Mouse (Mus musculus) megakaryocyte, embryonic 14.5 days (primary cell): ENCODE results near the gene Ddx50. TPM values are rescaled to one million over a fixed set of nuclear protein-coding genes. Genes with fewer than 3 reads are reported as not detected.

Experiments
- H3K27me3 ChIP-seq: replicated peaks from 2 replicates; pipeline ENCODE3; 2012; ENCODE audit warnings: inconsistent platforms
- H3K36me3 ChIP-seq: replicated peaks from 2 replicates; pipeline ENCODE3; 2012; ENCODE audit warnings: low read length, inconsistent platforms, mixed read lengths
- H3K4me1 ChIP-seq: 2 replicates; pipeline ENCODE4 v1.6.1; 2012; ENCODE audit warnings: inconsistent platforms
- H3K4me3 ChIP-seq: replicated peaks from 2 replicates; pipeline ENCODE3; 2012; ENCODE audit warnings: moderate library complexity, mild to moderate bottlenecking, inconsistent platforms
- H3K9me3 ChIP-seq: 2 replicates; pipeline ENCODE4 v1.6.1; 2012; ENCODE audit warnings: inconsistent platforms
- FLI1 ChIP-seq: IDR thresholded peaks from 2 replicates; pipeline ENCODE4 v1.6.1; 2012; ENCODE audit warnings: low read length, inconsistent platforms, mixed read lengths
- GATA1 ChIP-seq: IDR thresholded peaks from 3 replicates; pipeline ENCODE4 v1.6.1; 2012; ENCODE audit warnings: mixed read lengths, low read length, inconsistent platforms, borderline replicate concordance
- polyA plus RNA-seq: library from polyadenylated mRNA; stranded (reverse); fragments of >175 nt; gene quantifications from 2 replicates; pipeline ENCODE4 v1.2.3, GENCODE M21; 2012; ENCODE audit warnings: low replicate concordance; ENCODE audit not compliant: insufficient read depth

The Ddx50 gene
- polyA plus RNA-seq, 1 experiment = 107 TPM

GRCm38 (mm10) chr10:62668463-62668862, 17.4 kb upstream of the Ddx50 start:
- H3K4me1 ChIP-seq = peaks cover 39% of the 10 kb centered on the region
- no peaks in the 10 kb centered on the region for H3K9me3 ChIP-seq
- TF ChIP-seq FLI1 (no peak), GATA1 (no peak)
- H3K27me3 ChIP-seq = peaks cover 16% of the 10 kb centered on the region
- H3K36me3 ChIP-seq = no peaks in the 10 kb centered on the region
- no peak overlapping the region for H3K4me3 ChIP-seq

GRCm38 (mm10) chr10:62668043-62668442, 17.0 kb upstream of the Ddx50 start:
- no peaks in the 10 kb centered on the region for H3K36me3 ChIP-seq
- peaks cover 16% of the 10 kb centered on the region for H3K27me3 ChIP-seq
- no peak overlapping the region for H3K4me3 ChIP-seq
- no peaks in the 10 kb centered on the region for H3K9me3 ChIP-seq
- H3K4me1 ChIP-seq = peaks cover 44% of the 10 kb centered on the region
- no peak for TF ChIP-seq GATA1
- TF ChIP-seq FLI1 = no peak

- no peaks in the 10 kb centered on the region for H3K36me3 ChIP-seq
- H3K27me3 ChIP-seq = peaks cover 13% of the 10 kb centered on the region
- no peaks in the 10 kb centered on the region for H3K9me3 ChIP-seq
- no peak for TF ChIP-seq FLI1
- no peak for TF ChIP-seq GATA1
- H3K4me1 ChIP-seq = peaks cover 54% of the 10 kb centered on the region
- H3K4me3 ChIP-seq = peak overlapping the region; percentile 89
These were observed 14.1 kb upstream of the Ddx50 start for GRCm38 (mm10) chr10:62664963-62665590.

- H3K4me1 ChIP-seq = peaks cover 51% of the 10 kb centered on the region
- H3K27me3 ChIP-seq = peaks cover 6% of the 10 kb centered on the region
- no peaks in the 10 kb centered on the region for H3K9me3 ChIP-seq
- no peaks in the 10 kb centered on the region for H3K36me3 ChIP-seq
- H3K4me3 ChIP-seq = no peak overlapping the region
- no peak for TF ChIP-seq GATA1
- TF ChIP-seq FLI1 = no peak
These were observed 13.2 kb upstream of the Ddx50 start for GRCm38 (mm10) chr10:62664171-62664570.

- Histone ChIP-seq H3K4me1 (peaks cover 23% of the 10 kb centered on the region), H3K4me3 (no peak overlapping the region), H3K36me3 (no peaks in the 10 kb centered on the region)
These were observed 5.7 kb upstream of the Ddx50 start for GRCm38 (mm10) chr10:62656711-62657110.

DNA sequence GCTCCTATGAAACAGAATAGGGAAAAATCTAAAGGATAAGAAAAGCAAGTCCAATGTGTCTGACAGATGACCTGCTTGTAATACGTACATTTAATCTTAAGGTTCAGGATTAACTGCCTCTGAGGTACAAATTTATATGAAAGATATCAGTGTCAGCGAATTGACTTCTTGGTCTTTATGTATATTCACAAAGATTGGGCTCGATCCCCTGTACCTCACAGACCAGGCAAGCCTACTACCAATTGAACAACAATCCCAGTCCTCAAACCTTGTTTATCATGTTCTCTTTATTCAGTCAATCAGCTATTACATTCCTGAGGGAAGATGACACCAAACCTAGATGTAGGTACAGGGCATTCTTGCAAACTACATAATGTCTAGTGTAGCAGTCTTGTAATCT, 943 bp upstream of the Ddx50 start:
- no peaks in the 10 kb centered on the region for H3K27me3 ChIP-seq
- TF ChIP-seq FLI1 = no peak
- TF ChIP-seq GATA1 = no peak
- peak overlapping the region; percentile 98 for H3K4me3 ChIP-seq
- peaks cover 12% of the 10 kb centered on the region for H3K36me3 ChIP-seq
- peaks cover 37% of the 10 kb centered on the region for H3K4me1 ChIP-seq
- H3K9me3 ChIP-seq = no peaks in the 10 kb centered on the region

More at GRCm38 (mm10) chr10:62656711-62657110, 5.7 kb upstream of the Ddx50 start:
- no peak for TF ChIP-seq GATA1
- no peak for TF ChIP-seq FLI1
- Histone ChIP-seq H3K27me3 (no peaks in the 10 kb centered on the region), H3K9me3 (no peaks in the 10 kb centered on the region)

- Histone ChIP-seq H3K36me3 (peaks cover 27% of the 10 kb centered on the region), H3K4me3 (peak overlapping the region; percentile 98), H3K27me3 (no peaks in the 10 kb centered on the region), H3K9me3 (no peaks in the 10 kb centered on the region), H3K4me1 (peaks cover 35% of the 10 kb centered on the region)
- no peak for TF ChIP-seq GATA1
- no peak for TF ChIP-seq FLI1
These were observed 648 bp downstream of the Ddx50 start for GRCm38 (mm10) chr10:62650358-62650782.

DNA sequence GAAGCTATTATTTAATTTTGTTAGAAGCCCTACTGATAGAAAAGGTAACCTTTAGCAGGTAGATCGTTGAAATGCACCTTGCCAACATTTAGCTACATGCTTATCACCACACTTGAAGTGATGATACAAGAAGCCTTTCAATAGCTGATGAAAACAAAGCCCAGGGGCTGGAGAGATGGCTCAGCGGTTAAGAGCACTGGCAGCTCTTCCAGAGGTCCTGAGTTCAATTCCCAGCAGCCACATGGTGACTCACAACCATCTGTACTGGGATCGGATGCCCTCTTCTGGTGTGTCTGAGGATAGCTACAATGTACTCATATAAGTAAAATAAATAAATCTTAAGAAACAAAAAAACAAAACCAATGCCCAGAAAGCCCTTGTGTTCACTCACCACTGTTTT, 46.9 kb downstream of the Ddx50 start:
- Histone ChIP-seq H3K4me1 (peaks cover 49% of the 10 kb centered on the region), H3K4me3 (no peak overlapping the region), H3K27me3 (no peaks in the 10 kb centered on the region), H3K9me3 (no peaks in the 10 kb centered on the region), H3K36me3 (peaks cover 3% of the 10 kb centered on the region)
- TF ChIP-seq FLI1 (no peak), GATA1 (no peak)

GRCm38 (mm10) chr10:62603233-62604030, 47.6 kb downstream of the Ddx50 start:
- H3K4me3 ChIP-seq = peak overlapping the region; percentile 85
- TF ChIP-seq FLI1 (no peak), GATA1 (no peak)
- no peaks in the 10 kb centered on the region for H3K27me3 ChIP-seq
- peaks cover 7% of the 10 kb centered on the region for H3K36me3 ChIP-seq
- peaks cover 51% of the 10 kb centered on the region for H3K4me1 ChIP-seq
- H3K9me3 ChIP-seq = no peaks in the 10 kb centered on the region
